Mouse (Mus musculus) yolk sac, embryonic 10.5 days (tissue): ENCODE measurements around the gene Gm266.
A peak's percentile ranks its signal among the peaks of the same experiment; 100 is the strongest.

ENCODE experiments used
- DNase-seq: peaks from one replicate; pipeline ENCODE4 v3.0.0-alpha.2; 2017; ENCODE audit warnings: low spot score

Gm266 gene

DNA sequence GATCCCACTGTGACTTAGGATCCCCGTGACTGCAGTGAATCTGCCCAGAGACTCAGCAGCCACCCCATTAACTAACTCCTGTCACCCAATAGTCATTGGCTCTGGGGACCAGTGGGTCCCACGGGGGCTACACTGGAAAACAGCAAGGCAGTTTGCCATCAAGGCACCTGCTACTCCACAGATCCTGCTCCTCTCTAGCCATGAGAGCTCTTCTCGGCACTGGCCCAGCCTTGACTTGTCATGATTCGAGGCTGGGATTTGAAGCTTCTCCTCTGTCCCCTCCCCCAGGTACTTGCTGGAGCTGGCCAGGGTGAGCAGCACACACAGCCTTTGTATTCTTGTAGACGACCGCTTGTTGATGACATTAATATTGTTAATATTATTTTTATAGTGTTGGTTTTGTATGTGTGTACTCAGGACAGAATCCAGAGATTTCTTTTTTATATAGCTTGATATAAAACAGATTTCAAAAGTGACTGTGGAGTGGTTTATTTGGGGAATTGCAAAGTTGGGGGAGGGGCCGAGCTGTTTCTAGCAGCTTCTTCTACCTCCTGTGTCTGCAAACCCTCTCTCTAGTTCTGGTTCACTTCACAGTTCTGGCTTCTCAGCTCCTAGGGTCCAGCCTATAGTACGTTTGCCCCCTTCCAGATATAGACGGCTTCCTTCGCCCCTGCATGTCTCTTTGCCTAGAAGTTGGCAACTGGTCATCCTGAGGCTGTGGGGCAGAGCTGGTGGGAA, 30.9 kb downstream of the Gm266 start:
- no peak for DNase-seq

DNA sequence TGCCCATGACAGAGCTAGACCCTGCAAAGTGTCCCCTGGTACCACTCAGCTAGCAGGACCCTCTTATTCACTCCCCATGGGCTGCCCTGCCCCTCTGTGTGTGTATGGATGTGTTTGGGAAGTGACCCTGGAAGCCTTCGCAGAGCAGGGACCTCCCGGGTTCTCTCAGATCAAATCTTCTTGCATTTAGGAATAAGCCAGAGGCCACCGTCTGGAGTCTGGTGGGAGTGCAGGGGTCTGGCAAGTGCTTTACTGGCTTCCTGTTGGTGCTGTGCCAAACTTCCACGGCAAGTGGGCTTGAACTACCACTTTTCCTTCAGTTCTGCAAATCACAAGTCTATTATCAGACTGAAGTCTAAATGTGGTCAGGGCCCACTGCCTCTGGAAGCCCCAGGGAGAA, 31.6 kb downstream of the Gm266 start:
- no peak for DNase-seq

DNA sequence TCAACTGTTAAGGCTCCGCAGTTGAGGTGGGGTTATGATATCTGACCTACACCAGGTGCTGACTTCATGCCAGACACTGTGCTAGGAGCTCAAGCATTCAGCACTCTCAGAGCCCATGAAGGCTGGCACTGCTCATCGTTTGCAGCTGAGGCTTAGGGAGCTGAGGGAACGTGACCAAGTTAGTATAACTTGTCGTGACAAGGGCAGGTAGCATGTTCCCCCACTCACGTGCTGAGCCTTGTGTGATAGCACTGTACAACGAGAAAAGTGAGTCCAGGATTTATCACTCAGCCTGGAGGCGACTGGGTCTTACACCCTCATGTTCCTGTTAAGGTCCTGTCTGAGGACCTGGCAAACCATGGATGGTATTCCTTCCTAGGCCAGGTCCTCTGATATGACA, 34.1 kb downstream of the Gm266 start:
- DNase-seq: no peak

DNA sequence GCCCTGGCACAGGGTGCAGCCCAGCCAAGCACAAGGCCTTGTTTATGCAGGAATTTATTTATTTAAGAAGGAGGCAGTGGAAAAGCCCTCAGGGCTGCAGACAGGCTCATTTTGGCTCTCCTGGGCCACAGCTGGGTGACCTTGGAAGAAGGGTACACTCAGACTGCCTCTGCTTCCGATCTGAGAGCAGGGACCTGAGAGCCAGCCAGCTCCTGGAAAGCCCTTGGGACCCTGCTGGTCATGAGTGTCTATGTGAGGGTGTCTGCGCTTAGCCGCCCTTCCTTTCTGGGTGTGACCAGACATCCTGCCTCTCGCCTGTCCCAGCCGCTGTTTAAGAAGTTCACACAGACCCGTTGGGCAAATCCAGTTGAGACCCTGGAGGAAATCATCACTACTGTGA, 35.3 kb downstream of the Gm266 start:
- DNase-seq: no peak

DNA sequence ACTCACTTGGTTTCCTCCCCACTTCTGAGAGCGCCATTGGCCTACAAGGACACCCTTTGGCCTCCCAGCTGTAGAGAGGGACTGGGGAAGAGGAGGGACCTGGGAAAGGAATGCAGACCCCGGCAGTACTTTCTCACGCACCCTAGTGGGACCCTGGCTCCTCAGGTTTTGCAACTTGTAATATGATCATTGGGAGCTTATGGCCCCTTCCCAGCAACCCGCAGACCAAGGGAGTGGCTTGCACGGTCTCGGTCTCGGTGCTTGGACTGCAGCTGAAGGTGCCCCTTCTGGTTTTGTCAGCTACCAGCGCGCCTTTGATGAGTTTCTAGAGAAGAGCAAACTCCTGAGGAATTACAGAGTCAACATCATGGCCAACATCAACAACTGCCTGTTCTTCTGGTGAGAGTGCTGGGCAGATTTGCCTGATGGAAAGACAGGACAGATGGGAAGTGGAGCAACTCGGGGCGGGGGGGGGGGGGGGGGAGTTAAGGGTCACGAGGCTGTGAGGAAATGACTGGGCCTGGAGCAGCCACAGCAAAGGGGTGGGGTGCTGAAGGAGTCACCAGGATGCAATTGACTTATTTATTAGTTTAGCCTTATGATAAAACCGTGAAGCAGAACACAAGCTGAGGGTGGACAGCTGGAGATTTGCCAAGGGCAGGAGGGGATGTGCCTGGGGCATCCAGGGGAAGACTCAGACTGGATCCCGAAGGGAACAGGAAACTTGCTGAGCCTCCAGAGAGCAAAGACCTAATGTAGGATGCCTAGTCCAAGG, 36.5 kb downstream of the Gm266 start:
- no peak for DNase-seq

DNA sequence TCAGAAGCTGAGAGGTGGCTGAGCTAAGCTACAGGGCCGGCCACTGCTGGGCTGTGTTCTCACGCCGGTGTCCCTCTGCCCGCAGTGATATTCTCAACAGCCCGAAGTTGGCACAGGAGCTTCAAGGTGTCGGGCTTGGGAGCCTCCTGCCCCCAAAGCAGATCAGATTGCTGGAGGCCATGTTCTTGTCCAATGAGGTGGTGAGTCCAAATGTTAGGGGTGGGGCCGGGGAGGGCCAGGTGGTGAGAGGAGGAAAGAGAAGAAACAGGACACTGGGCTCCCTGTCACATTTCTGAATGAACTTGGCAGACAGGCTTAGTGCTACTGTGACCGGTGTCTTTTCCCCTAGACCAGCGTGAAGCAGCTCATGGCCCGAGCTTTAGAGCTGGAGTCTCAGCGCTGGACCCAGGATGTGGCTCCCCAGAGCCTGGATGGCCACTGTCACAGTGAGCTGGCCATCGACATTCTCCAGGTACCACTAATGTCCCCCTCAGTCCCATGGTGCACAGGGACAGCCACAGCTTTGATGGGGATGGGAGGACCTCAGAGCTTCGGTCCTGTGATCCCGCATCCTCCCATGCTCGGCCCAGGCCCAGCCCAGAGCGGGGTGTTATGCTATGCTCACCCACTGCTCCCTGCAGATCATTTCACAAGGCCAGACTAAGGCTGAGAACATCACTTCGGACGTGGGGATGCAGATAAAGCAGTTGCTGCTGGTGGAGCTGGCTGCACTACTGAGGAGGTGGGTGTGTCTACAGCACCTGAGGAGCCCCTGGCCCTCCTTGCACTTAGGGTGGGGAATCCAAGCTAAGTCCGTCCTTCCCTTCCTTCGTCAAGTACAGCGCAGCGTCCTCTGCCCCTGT, 37.5 kb downstream of the Gm266 start:
- no peak for DNase-seq

DNA sequence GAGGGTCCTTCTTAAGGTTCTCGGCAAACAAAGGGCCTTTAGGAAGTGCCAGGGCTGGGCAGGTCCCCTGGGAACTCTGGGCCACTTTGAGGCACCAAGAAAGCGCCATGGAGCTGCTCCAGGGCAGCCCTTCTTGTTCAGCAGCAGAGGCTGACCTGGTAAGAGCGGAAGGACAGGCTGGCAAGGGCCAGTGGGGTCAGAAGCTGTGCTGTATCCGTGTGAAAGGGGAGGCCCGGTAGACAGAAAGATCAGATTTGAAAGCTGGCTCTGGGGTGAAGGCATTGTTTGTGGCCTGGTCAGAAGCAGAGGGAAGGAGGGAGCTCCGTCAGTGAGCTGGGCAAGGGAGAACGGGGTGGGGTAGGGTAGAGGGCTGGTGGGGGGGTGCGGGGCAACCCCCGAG, 38.3 kb downstream of the Gm266 start:
- DNase-seq: no peak

DNA sequence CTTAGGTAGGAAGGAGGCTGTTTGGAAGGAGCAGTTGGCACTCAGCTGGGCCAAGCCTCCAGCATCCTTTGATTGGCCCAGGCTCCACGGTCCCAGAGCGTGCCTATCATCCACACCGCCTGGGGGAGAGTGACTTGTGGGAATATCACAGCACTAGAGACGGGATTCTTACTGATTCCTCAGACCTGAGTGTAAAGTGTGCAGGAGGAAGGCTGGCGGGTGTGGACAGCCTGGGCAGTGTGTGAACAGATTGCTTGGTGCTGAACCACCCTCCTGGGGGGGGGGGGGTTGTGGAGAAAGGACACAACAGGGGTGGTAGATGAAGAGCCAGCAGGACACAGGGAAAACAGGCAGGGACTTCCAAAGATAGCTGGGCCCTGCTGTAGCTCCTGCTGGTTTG, 38.9 kb downstream of the Gm266 start:
- DNase-seq: no peak

DNA sequence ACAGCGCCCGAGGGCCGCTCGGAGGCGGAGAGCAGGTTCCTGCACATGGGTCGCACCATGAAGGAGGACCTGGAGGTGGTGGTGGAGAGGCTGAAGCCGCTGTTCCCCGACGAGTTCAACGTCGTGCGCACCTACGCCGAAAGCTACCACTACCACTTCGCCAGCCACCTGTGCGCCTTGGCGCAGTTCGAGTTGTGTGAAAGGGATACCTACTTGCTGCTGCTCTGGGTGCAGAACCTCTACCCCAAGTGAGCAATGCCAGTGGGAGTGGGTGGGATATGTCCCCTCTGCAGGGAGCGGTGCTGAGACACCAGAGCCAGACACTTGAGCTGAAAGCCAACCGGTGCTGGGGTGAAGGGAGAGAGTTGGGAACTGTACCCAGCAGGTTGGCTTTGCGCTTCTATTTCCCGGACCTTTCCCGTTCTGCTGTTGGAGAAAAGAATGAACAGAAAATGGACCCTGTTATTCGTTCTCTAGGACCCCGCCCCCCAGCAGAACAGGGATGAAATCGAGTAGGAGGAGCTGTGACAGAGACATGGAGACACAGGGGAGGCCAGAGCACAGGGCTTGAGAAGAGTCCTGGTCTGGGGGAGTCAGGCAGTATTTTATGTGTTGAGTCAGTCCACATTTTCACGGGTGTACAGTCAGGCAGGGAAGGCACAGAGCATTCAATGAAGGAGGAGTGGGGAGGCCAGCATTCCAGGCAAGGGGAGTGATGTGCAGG, 39.6 kb downstream of the Gm266 start:
- DNase-seq: no peak

DNA sequence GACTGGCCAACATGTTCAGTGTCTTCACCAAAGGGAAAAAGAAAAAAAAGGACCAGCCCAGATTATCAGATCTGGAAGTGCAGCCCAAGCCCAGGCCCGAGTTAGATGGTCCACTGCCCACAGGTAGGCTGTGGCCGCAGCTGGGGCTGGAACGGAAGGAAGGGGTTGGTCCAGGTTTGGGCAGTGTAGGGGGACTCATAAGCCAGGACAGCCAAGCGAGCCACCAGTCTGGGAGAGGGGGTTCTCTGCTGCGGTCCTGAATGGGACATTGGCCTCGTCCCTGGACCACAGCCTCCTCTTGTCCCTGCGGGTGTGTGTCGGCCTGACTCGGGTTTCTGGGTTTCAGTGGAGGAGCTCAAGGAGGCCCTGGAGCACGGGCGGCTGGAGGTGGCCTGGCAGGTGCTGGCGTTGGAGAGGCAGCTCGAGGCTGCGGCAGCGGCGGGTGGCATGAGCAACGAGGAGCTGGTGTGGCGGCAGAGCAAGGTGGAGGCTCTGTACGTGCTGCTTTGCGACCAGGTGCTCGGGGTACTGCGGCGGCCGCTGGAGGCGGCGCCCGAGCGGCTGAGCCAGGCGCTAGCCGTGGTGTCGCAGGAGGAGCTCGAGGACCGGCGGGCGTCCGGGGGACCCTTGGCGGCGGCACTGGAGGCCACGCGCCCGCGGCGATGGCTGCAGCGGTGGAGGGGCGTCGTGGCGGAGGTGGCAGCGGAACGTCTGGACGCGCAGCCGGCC, 40.3 kb downstream of the Gm266 start:
- DNase-seq: no peak

DNA sequence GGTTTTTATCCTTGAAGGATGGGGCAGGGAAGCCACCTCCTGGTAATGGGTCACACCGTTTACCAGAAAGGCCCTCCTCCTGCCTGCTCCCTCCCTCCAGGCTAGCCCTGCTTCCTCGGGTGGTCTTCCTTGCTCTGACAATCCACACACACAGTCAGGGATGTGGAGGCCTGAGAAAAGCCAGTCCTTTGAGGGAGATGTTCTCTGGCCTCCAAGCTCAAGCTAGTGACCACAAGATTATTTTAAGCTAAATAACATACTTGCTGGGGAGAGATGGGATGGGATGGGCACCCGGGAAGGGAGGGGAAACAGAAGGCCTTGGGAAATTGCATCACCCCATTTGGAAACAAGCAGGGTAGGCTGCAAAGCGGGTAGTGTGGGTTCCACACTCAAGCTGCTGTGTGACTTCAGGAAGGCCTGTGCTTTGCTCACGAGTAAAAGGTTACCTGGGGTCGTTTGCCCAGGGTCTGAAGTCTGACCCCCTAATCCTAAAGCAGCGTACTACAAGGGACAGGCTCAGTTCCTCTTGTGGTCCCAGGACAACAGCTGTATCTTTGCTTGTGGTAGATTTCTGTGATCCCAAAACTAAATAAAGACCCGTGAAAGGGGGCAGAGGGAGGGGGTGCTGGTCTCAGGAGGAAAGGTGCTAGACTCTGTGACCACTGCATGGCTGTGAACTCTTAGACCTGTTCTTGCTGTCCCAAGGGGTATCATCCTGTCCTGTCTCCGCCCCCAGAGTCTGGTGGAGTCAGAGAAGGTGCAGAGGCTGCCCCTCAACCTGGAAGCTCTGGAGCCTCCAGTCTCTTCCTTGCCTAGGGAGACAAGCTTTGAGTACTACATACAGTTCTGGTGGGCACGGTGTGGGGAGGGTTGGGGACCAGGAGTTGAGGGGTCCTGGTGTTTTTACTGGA, 41.4 kb downstream of the Gm266 start:
- no peak for DNase-seq

DNA sequence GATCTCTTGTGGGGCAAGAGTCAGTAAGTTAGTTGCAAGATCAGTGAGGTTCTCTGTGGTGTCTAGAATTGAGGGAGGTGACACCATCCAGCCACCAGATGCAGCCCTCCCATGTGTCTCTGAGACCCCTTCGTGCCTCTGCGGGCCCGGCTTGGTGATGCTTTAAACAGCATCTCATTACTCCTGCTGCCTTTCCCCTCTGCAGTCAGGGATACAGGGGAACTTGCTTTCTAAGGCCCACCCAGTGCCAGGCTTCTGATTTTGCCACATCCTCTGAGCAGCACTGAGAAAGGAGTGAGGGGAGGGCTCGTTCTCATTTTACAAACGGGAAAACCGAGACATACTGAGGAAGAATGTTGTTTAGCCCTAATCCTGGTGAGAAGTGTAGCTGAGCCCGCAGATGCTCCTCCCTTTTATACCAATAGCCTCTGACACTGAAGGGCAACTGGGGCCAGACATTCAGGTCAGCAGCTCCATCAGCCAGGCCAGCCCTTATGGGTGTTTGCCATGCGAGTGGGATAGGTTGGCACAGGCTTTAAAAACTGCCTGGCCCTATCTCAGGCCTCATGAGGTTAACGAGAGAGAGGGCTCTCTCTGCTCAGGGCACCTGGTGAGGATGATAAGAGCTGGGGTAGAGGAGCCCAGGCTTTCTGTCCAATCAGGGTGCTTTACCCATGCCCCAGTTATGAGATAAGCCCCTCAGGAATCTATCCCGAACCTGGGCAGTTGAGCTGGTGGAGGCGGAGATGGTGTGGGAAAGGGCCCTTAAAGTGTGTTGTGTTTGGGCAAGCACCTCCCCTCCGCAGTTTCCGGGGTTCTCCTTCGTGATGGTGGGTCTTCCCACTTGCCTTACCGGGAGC, 42.4 kb downstream of the Gm266 start:
- no peak for DNase-seq

DNA sequence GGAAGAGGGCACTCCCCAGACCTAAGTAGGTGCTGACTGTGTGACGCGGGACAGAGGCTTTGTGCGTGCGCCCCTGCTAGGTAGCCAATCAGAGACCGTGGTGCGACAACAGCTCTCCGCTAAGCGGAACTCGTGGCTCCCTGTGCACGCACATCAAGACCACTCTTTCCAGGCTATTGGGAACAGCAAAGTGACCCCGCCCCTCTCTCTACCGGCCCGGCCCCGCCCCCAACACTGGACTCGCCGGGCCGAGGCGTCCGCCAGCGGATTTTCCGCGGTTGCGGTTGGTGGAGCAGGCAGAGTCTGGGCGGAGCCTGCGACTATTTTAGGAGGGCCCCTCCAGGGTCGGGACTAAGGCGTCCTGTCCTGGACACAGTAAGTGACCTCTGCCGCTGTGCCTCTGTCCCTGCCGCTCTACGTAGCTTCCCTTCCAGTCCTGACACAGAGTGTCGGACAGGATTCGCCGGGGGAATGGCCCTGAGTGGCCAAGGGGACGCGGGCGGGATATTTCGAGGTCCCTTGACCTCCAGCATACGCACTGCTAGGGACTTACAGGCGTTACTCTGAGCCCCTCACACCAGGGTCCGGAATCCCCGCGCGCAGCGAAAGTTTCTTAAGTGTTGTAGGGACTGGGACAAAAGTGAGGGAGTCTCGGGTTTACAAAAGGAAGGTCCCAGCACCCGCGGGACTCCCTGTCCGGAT, 43.2 kb downstream of the Gm266 start, which contains the start of gene Tnfaip2:
Gene Tnfaip2 (plus strand): TSS at position 161 of the 702 bp plus-strand sequence.
- peak; percentile 82 for DNase-seq

DNA sequence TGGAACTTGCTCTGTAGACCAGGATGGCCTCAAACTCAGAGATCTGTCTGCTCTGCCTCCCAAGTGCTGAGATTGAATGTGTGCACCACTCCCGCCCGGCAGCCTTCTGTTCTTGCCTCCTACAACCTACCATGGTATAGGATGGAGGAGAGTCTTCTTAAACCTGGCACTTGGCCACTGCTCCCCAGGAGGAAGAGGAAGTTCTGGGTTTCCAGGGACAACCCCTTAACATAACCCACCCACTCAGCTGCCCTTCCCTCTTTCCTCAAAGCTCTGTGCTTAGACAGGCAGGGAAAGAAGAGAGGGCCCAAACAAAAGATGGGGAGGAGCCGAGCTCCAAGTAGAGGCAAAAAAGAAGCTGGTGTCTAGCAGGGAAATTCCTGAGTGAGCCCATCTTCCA, 44.1 kb downstream of the Gm266 start:
- no peak for DNase-seq

DNA sequence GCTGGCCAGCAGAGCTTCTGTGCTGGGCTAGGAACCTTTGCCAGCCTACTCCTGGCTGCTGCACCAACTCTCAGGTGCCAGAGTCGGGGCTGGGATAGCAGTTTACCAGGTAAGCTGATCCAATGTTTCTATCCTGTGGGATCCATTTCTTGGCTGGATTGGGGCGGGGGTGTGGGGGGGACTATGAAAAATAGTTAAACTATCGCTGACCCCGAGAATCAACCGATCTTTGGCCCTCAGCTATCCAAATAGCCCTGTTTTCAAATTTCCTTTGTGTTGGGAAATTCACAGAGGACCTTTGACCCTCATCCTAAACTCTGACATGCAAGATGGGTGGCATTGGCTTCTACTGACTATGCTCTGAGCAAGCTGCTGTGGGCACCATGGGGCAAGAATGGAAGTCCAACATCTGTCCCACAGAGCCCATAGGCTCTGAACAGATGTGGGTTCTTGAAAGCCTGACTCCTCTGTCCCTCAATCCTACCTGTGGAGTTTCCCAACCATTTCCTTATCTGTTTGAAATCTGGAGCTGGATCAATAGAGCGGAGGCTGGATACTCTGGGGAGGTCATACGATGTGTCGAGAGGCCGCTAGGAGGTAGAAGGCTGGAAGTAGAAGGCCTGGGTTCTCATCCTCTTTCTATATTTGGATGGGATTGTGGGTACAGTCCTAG, 44.8 kb downstream of the Gm266 start:
- DNase-seq: peak; percentile 66

DNA sequence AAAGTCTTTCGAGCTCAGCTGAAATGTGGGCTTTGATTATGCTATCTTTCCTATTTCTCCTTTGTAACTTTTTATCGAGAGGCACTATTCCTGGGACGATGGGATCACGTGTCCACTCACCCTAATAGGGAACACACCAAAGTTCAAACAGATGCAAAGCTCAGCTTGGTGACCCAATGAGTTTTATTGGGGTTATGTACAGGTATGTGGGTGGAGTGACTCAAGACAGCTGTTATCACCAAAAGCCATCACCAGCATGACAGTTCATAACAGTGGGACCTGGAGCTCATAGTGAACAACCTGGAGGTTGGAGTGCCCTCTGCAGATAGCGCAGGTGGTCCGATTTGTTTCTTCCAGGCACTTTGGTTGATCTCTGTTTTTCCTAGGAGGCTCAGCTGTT, 46.8 kb downstream of the Gm266 start:
- no peak for DNase-seq

DNA sequence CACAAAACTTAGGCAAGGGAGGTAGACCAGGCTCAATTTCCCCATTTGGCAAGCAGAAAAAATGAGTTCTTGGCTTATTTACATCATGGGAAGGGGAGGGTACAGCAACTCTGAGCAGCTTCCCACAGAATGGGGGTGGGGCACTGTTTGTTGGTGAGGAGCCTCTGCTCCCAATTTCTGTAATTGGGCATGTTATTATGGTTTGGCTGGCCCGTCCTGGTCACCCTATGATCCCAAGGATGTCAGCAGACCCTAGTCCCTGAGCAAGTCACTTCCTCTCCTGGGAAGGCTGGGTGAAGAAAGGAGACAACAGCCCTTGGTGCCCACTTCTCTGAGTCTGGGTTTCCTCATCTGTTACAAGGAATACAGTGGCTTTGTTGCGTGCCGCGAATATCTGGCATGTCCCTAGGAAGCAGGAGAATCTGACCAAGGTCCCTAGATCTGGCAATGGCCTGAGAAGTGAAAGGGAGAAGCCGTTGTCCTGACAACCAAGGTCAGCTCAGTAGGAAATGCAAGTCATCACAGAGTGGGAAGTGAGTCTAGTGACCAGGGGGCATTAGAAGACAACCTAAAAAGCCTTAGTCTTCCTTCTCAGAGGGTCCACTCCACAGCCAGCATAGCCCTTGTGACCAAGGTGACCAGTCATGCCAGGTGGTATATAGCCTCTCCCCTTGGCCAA, 48.3 kb downstream of the Gm266 start:
- DNase-seq: no peak
